Mouse (Mus musculus) heart, postnatal 0 days (tissue): ENCODE measurements around the gene Rufy4. TPM values are rescaled to one million over a fixed set of nuclear protein-coding genes. Genes with fewer than 3 reads are reported as not detected.

Experiments
- ATAC-seq: fragments of 200-750 bp; cut with Nextera tagmentation; 2 replicates; pipeline ENCODE4 v1.8.0; 2017; ENCODE audit warnings: low read depth, moderate number of reproducible peaks, moderate library complexity; ENCODE audit not compliant: insufficient read depth
- DNase-seq: peaks from one replicate; pipeline ENCODE4 v3.0.0-alpha.2; 2016; ENCODE audit warnings: low spot score
- H3K27ac ChIP-seq: fragments of 300-500 bp; sonication (generic); 2 replicates; pipeline ENCODE4 v1.5.1; 2014; ENCODE audit warnings: low read depth, mild to moderate bottlenecking
- H3K27me3 ChIP-seq: fragments of 300-500 bp; sonication (generic); 2 replicates; pipeline ENCODE4 v1.6.1; 2014; ENCODE audit warnings: low read length, mixed read lengths; ENCODE audit not compliant: control insufficient read depth, insufficient read depth
- H3K36me3 ChIP-seq: fragments of 300-500 bp; sonication (generic); replicated peaks from 2 replicates; pipeline ENCODE4 v1.6.1; 2014; ENCODE audit warnings: low read length, mixed read lengths; ENCODE audit not compliant: control insufficient read depth, insufficient read depth
- H3K4me1 ChIP-seq: fragments of 300-500 bp; sonication (generic); 2 replicates; pipeline ENCODE4 v1.6.1; 2014; ENCODE audit warnings: antibody characterized with exemption; ENCODE audit not compliant: control insufficient read depth, insufficient read depth
- H3K4me2 ChIP-seq: fragments of 300-500 bp; sonication (generic); 2 replicates; pipeline ENCODE4 v1.6.1; 2014; ENCODE audit warnings: low read depth, mild to moderate bottlenecking, low read length, moderate library complexity
- H3K4me3 ChIP-seq: fragments of 300-500 bp; sonication (generic); 2 replicates; pipeline ENCODE4 v1.5.1; 2014; ENCODE audit warnings: low read depth, low read length
- H3K9ac ChIP-seq: fragments of 300-500 bp; sonication (generic); replicated peaks from 2 replicates; pipeline ENCODE4 v1.6.1; 2014; ENCODE audit warnings: low read depth, low read length, mixed read lengths
- H3K9me3 ChIP-seq: fragments of 300-500 bp; sonication (generic); replicated peaks from 2 replicates; pipeline ENCODE4 v1.6.1; 2016; ENCODE audit warnings: low read length; ENCODE audit not compliant: control insufficient read depth
- CTCF ChIP-seq: IDR thresholded peaks from 2 replicates; pipeline ENCODE4 v1.5.1; 2016; ENCODE audit warnings: antibody characterized with exemption, control low read depth, low read depth
- EP300 ChIP-seq: IDR thresholded peaks from 2 replicates; pipeline ENCODE4 v1.6.1; 2016; ENCODE audit warnings: antibody characterized with exemption, low read depth
- WGBS: fragments of 180-500 bp; shearing (Covaris S2); extraction: QIAGEN DNeasy Blood & Tissue Kit; methylation state at CpG from one replicate; pipeline ENCODE4 v1.1.7; 2014; 5-methylcytosine and 5-hydroxymethylcytosine counted together
- polyA plus RNA-seq: library from polyadenylated mRNA; unstranded; fragments of >200 nt; fragmentation: Nextera tagmentation; extraction: Ambion mirVana; gene quantifications from 2 replicates; pipeline ENCODE4 v1.2.1, GENCODE M21; 2015
- total RNA-seq: library from RNA; depleted of rRNA; stranded (reverse); fragments of >200 nt; gene quantifications from 2 replicates; pipeline ENCODE4 v1.2.3, GENCODE M21; 2014; ENCODE audit warnings: low replicate concordance; rRNA removed

The Rufy4 gene
- total and polyA plus RNA-seq, 2 experiments from 2014 or later = 0.37 TPM; not detected in 1

GRCm38 (mm10) chr1:74196621-74197419 is 71.5 kb downstream of the Rufy4 start:
- no peaks in the 10 kb centered on the region for H3K4me1 ChIP-seq
- H3K9me3 ChIP-seq = no peaks in the 10 kb centered on the region
- no peak overlapping the region for H3K9ac ChIP-seq
- no peak overlapping the region for H3K4me3 ChIP-seq
- no peak overlapping the region for H3K27ac ChIP-seq
- H3K36me3 ChIP-seq = no peaks in the 10 kb centered on the region
- WGBS = 74% methylated on average over 17 of the region's 17 CpGs
- DNase-seq (no peak), ATAC-seq (no peak)
- H3K4me2 ChIP-seq = no peak overlapping the region
- TF ChIP-seq EP300 = no peak
- TF ChIP-seq CTCF = no peak
- H3K27me3 ChIP-seq = no peaks in the 10 kb centered on the region

Other genes with a start within 250 kb of the Rufy4 start
- 458 and 512 TPM in 2 replicates for gene Tns1, start 1.1 kb upstream of the Rufy4 start, total RNA-seq
- gene Tns1, start 1.1 kb upstream of the Rufy4 start, polyA plus RNA-seq = 108 and 125 TPM in 2 replicates
- not detected in 2 replicates for gene Cxcr2, start 28.4 kb downstream of the Rufy4 start, total RNA-seq
- gene Cxcr2, start 28.4 kb downstream of the Rufy4 start, polyA plus RNA-seq = 0.08 and 0.15 TPM in 2 replicates
- gene Cxcr1, start 69.1 kb downstream of the Rufy4 start, total RNA-seq = not detected in 2 replicates
- gene Cxcr1, start 69.1 kb downstream of the Rufy4 start, polyA plus RNA-seq = not detected in 2 replicates
- 149 and 180 TPM in 2 replicates for gene Arpc2, start 110.5 kb downstream of the Rufy4 start, total RNA-seq
- gene Arpc2, start 110.5 kb downstream of the Rufy4 start, polyA plus RNA-seq = 374 and 375 TPM in 2 replicates
- gene Gpbar1, start 153.0 kb downstream of the Rufy4 start, total RNA-seq = 0.27 TPM in 1 of 2 replicates, not detected in the other
- 0.22 and 0.33 TPM in 2 replicates for gene Gpbar1, start 153.0 kb downstream of the Rufy4 start, polyA plus RNA-seq
- gene Aamp, start 159.2 kb downstream of the Rufy4 start, total RNA-seq = 125 and 146 TPM in 2 replicates
- gene Aamp, start 159.2 kb downstream of the Rufy4 start, polyA plus RNA-seq = 162 and 165 TPM in 2 replicates
- 221 and 310 TPM in 2 replicates for gene Pnkd, start 159.4 kb downstream of the Rufy4 start, total RNA-seq
- 345 and 362 TPM in 2 replicates for gene Pnkd, start 159.4 kb downstream of the Rufy4 start, polyA plus RNA-seq
- gene Tmbim1, start 180.1 kb downstream of the Rufy4 start, total RNA-seq = 55.7 and 100 TPM in 2 replicates
- 41.6 and 44.9 TPM in 2 replicates for gene Tmbim1, start 180.1 kb downstream of the Rufy4 start, polyA plus RNA-seq
- gene Catip, start 236.6 kb downstream of the Rufy4 start, total RNA-seq = 0.12 TPM in 1 of 2 replicates, not detected in the other
- 0.51 and 0.61 TPM in 2 replicates for gene Catip, start 236.6 kb downstream of the Rufy4 start, polyA plus RNA-seq
- gene Slc11a1, start 249.7 kb downstream of the Rufy4 start, total RNA-seq = 2.0 and 2.5 TPM in 2 replicates
- gene Slc11a1, start 249.7 kb downstream of the Rufy4 start, polyA plus RNA-seq = 1.6 and 1.8 TPM in 2 replicates